Mouse (Mus musculus) central nervous system, embryonic 14 days (tissue): ENCODE results near the gene Ccna1. TPM values are rescaled to one million over a fixed set of nuclear protein-coding genes. Genes with fewer than 3 reads are reported as not detected.

Source experiments
- polyA plus RNA-seq: library from polyadenylated mRNA; depleted of rRNA; stranded (reverse); fragments of >200 nt; gene quantifications from 2 replicates; pipeline ENCODE4 v1.2.3, GENCODE M21; 2012; rRNA removed

Gene Ccna1
- polyA plus RNA-seq: 1.9 and 2.0 TPM in 2 replicates

GRCm38 (mm10) chr3:55055038-55055746 is at the start of gene Ccna1:
Gene Ccna1 (minus strand): TSS chr3:55055501.

Other genes starting within 250 kb of the Ccna1 start
- 50.0 and 54.1 TPM in 2 replicates for gene Rfxap, start 247.7 kb downstream of the Ccna1 start, polyA plus RNA-seq
- 4.7 and 4.8 TPM in 2 replicates for gene Sertm1, start 139.6 kb downstream of the Ccna1 start, polyA plus RNA-seq
- 16.9 and 22.7 TPM in 2 replicates for gene Spg20, start 56.6 kb upstream of the Ccna1 start, polyA plus RNA-seq
- 0.25 and 0.33 TPM in 2 replicates for gene Ccdc169, start 81.8 kb upstream of the Ccna1 start, polyA plus RNA-seq
- gene Sohlh2, start 126.5 kb upstream of the Ccna1 start, polyA plus RNA-seq: 0.04 TPM in 1 of 2 replicates, not detected in the other
- 111 and 113 TPM in 2 replicates for gene Dclk1, start 186.9 kb upstream of the Ccna1 start, polyA plus RNA-seq